Mouse (Mus musculus) liver, embryonic 14.5 days (tissue): Measurements from ENCODE around the gene Tmem184a.

ENCODE experiments used
- CTCF ChIP-seq: IDR thresholded peaks from 2 replicates; pipeline ENCODE4 v1.5.1; 2016; ENCODE audit warnings: antibody characterized with exemption, low read depth, control low read depth
- EP300 ChIP-seq: IDR thresholded peaks from 2 replicates; pipeline ENCODE4 v1.6.1; 2016; ENCODE audit warnings: antibody characterized with exemption, low read depth

DNA sequence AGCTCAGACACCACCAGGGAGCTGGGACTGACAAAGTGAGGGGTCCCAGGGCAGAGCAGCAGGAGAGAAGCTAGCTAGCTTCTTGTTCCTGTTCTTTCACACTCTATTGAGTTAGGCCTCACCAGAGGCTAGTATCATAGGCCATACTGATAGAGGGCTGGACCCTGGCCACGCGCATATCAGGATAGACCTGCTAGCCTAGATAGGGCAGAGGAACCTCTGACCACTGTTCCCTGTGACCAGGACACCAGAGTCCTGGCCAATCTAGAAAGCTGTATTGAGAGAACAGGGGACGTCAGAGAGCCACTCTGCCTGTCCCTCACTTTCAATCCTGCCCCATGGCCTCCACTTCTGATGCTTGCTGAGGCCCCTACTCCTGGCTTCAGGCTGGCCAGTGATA lies 1.7 kb downstream of the Tmem184a start:
- TF ChIP-seq CTCF (no peak), EP300 (no peak)
